Mouse (Mus musculus) heart, postnatal 36 days (tissue): ENCODE results near the gene Serpind1. TPM values are rescaled to one million over a fixed set of nuclear protein-coding genes. Genes with fewer than 3 reads are reported as not detected.

Experiments
- DNase-seq, 2 experiments: peaks; one replicate each; pipeline ENCODE4 v3.0.0; 2021 to 2022
- intact Hi-C: fragments of 180-260 bp; cut with DNase I; formaldehyde crosslinking; loops from one replicate; pipeline ENCODE4 v1.15.1; 2025
- total RNA-seq, 2 experiments: library from RNA; stranded (reverse); gene quantifications; 2 replicates each; pipeline ENCODE4 v1.2.3; 2021

Serpind1 gene
- total RNA-seq, 2 experiments from 2014 or later: 2.6 to 2.7 TPM

- intact Hi-C loops: no loop called here
- DNase-seq: no peak
These were observed 14.1 kb downstream of the Serpind1 start for GRCm38 (mm10) chr16:17345141-17345812.

- intact Hi-C loops: no loop called here
- no peak for DNase-seq
These were observed 14.6 kb downstream of the Serpind1 start for GRCm38 (mm10) chr16:17345813-17346155.

- intact Hi-C loops: no loop called here
These were observed 15.6 kb downstream of the Serpind1 start for GRCm38 (mm10) chr16:17346766-17347165.

GRCm38 (mm10) chr16:17356031-17356430 is 24.9 kb downstream of the Serpind1 start:
- no peak for DNase-seq
- intact Hi-C loops: no loop called here

More at GRCm38 (mm10) chr16:17346766-17347165, 15.6 kb downstream of the Serpind1 start:
- no peak for DNase-seq

GRCm38 (mm10) chr16:17358787-17359186 is 27.6 kb downstream of the Serpind1 start:
- intact Hi-C loops: no loop called here
- DNase-seq: no peak

- no peak for DNase-seq
- intact Hi-C loops: no loop called here
These were observed 51.1 kb downstream of the Serpind1 start for GRCm38 (mm10) chr16:17382306-17382705.

- intact Hi-C loops: no loop called here
- no peak for DNase-seq
These were observed 52.6 kb downstream of the Serpind1 start for GRCm38 (mm10) chr16:17383594-17384326.

- no peak for DNase-seq
- intact Hi-C loops: no loop called here
These were observed 61.6 kb downstream of the Serpind1 start for GRCm38 (mm10) chr16:17392784-17393183.

Other genes starting within 250 kb of the Serpind1 start
- gene Ppil2, start 220.1 kb upstream of the Serpind1 start, total RNA-seq: 10 to 100 TPM; 39.7 to 40.4 TPM
- gene 2610318N02Rik, start 206.2 kb upstream of the Serpind1 start, total RNA-seq: not detected
- 10 to 100 TPM; 11.5 to 17.7 TPM for gene Sdf2l1, start 199.0 kb upstream of the Serpind1 start, total RNA-seq
- 1 to 10 TPM; 1.6 to 1.7 TPM for gene Ydjc, start 186.8 kb upstream of the Serpind1 start, total RNA-seq
- gene Ccdc116, start 184.1 kb upstream of the Serpind1 start, total RNA-seq: not detected
- gene Ube2l3, start 128.7 kb upstream of the Serpind1 start, total RNA-seq: 100 to 1,000 TPM; 110 to 125 TPM
- gene Rimbp3, start 122.8 kb upstream of the Serpind1 start, total RNA-seq: under 1 TPM; 0.08 to 0.25 TPM
- gene Hic2, start 97.8 kb upstream of the Serpind1 start, total RNA-seq: 1 to 10 TPM; 2.2 to 2.3 TPM
- 1 to 10 TPM; 2.1 to 2.4 TPM for gene Tmem191c, start 55.3 kb upstream of the Serpind1 start, total RNA-seq
- 10 to 100 TPM; 16.7 to 17.3 TPM for gene Snap29, start 74.6 kb downstream of the Serpind1 start, total RNA-seq
- 10 to 100 TPM; 57.2 to 58.4 TPM for gene Pi4ka, start 74.9 kb downstream of the Serpind1 start, total RNA-seq
- gene Crkl, start 120.6 kb downstream of the Serpind1 start, total RNA-seq: 10 to 100 TPM; 23.4 to 27.4 TPM
- under 1 TPM in 1 of 2 experiments, not detected in 1; 0.11 TPM for gene Aifm3, start 158.2 kb downstream of the Serpind1 start, total RNA-seq
- gene Lztr1, start 177.3 kb downstream of the Serpind1 start, total RNA-seq: 10 to 100 TPM; 35.4 to 38.3 TPM
- gene Thap7, start 199.8 kb downstream of the Serpind1 start, total RNA-seq: 10 to 100 TPM; 14.7 to 14.8 TPM
- under 1 TPM in 1 of 2 experiments, not detected in 1; 0.19 TPM for gene Lrrc74b, start 229.9 kb downstream of the Serpind1 start, total RNA-seq
- 1 to 10 TPM in 1 of 2 experiments, under 1 TPM in 1; 0.73 to 1.4 TPM for gene P2rx6, start 230.5 kb downstream of the Serpind1 start, total RNA-seq